Mouse (Mus musculus): Measurements from ENCODE around the gene Ccdc171.

DNA sequence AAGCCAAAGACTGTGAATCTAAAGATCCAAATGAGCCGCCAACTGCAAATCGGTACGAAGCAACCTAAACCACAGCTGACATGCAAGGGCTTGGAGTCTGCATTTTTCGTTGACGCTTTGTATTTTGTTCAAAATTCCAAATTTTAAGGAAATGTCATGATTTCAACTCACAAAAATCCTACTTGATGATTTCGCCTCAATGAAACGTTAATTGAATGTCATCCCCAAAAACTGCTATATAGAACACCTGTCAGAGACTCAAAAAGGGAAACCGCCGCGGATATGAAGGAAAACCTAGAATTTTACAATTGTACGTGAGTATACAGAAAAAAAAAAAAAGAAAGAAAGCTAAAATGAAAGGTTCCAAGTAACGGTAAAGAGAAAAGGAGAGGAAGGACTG is 40.1 kb upstream of the Ccdc171 start:
- no peak for TF ChIP-seq CTCF (IDR thresholded peaks at IDR 0.05; ENCODE audit: low read depth)
- no peak for TF ChIP-seq EP300 (IDR thresholded peaks at IDR 0.05; ENCODE audit: low read depth)
